Mouse (Mus musculus): ENCODE results near the gene Strn.
"Not testable (repeated sequence)": the region's sequence is repeated elsewhere in the genome, so short reads cannot be mapped to it uniquely, and the experiment has no call there.

Gene Strn

DNA sequence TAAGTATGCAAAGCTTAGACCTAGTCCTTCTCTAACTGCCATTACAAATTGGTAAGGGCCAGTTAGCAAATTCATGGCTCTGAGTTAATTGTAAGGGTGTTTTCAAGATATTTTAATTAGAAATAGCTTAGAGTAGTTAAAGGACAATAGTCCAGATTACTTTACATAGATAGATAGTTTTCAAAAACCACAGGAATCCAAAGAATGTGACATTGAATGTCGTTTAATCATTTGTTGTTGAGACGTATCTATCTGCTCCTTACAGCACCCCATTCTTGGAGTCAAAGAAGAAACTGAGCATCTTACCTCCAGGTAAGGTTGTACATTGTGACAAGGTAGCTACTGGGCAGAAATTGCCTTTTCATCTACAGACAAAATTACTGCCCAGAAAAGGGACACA lies 26.7 kb downstream of the Strn start:
- no peak for DNase-seq (ENCODE audit: low spot score)

- no peak for DNase-seq (ENCODE audit: low spot score)
Measured at GRCm38 (mm10) chr17:78708422-78708821, 28.6 kb downstream of the Strn start.

GRCm38 (mm10) chr17:78702988-78703387 lies 34.0 kb downstream of the Strn start:
- no peak for DNase-seq (ENCODE audit: low spot score)

DNA sequence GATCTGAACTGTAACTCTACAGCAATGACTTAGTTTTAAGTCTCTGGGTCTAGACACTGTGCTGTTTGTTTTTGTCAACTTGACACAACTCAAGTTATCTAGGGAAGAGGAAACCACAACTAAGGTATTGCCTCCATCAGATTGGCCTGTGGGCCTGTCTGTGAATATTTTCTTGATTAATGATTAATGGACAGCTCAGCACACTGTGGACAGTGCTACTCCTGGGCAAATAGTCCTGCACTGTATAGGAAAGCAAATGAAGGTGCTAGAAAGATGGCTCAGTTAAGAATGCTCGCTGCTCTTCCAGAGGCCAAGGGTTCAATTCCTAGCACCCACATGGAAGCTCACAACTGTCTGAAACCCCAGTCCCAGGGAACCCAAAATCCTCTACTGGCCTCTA lies 38.0 kb downstream of the Strn start:
- no peak for DNase-seq (ENCODE audit: low spot score)

DNA sequence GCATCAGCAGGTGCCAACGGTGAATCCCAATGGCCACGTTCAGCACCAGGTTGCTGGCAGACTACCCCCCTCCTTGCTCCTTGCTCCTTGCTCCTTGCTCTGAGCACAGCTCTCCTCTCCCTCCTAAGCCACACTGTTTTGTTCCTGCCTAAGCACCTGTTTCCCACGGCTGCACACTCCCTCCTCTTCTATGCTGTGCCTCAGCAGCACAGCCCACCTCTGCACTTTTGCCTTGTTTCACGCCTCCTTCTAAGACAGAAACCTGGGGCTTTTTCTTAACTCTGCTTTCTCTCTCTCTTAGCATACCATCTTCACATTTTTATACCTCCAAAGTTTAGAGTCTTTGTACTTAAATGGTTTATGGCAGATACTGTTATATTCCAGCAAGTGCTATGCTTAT lies 39.5 kb downstream of the Strn start:
- DNase-seq (ENCODE audit: low spot score), result no peak

DNA sequence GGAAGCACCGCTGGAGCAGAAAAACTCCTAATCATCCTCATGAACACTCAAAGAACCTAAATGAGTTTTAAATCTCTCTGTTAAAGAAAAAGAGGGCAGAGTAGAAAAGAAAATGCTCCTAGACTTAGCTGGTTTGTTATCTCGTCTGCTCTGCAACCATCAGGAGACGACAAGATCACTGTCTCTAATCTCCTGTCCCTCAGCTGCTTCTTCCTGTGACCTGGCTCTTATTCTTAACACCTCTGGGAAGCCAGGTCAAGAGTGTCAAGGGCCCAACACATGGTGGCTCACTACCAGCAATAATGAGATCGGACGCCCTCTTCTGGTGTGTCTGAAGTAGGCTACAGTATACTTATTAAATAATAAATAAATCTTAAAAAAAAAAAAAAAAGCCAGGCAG lies 40.1 kb downstream of the Strn start:
- DNase-seq (ENCODE audit: low spot score), result no peak

GRCm38 (mm10) chr17:78689231-78689630 lies 47.8 kb downstream of the Strn start:
- DNase-seq (ENCODE audit: low spot score), result not testable (repeated sequence)

DNA sequence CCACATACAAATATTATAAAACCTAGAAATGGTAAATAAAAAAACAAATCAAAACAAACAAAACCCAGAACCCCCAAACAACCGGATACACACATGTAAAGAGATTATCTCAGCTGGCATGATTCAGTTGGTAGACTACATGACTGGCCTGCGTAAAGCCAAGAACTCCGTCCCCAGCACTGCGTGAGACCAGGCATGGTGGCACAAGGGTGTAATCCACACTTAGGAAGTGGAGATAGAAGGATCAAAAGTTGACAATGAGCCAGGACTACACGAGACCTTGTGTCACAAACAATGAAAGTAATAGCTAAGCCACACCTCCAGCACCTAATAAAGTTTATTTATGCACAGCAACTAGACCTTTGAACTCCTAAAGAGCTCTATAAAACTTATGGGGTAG lies 49.0 kb downstream of the Strn start:
- no peak for DNase-seq (ENCODE audit: low spot score)

GRCm38 (mm10) chr17:78685004-78685403 lies 52.0 kb downstream of the Strn start:
- DNase-seq (ENCODE audit: low spot score), result no peak

GRCm38 (mm10) chr17:78682351-78682750 lies 54.6 kb downstream of the Strn start:
- no peak for DNase-seq (ENCODE audit: low spot score)

GRCm38 (mm10) chr17:78679503-78679902 lies 57.5 kb downstream of the Strn start:
- DNase-seq (ENCODE audit: low spot score), result no peak

GRCm38 (mm10) chr17:78676813-78677212 lies 60.2 kb downstream of the Strn start:
- DNase-seq (ENCODE audit: low spot score), result no peak

DNA sequence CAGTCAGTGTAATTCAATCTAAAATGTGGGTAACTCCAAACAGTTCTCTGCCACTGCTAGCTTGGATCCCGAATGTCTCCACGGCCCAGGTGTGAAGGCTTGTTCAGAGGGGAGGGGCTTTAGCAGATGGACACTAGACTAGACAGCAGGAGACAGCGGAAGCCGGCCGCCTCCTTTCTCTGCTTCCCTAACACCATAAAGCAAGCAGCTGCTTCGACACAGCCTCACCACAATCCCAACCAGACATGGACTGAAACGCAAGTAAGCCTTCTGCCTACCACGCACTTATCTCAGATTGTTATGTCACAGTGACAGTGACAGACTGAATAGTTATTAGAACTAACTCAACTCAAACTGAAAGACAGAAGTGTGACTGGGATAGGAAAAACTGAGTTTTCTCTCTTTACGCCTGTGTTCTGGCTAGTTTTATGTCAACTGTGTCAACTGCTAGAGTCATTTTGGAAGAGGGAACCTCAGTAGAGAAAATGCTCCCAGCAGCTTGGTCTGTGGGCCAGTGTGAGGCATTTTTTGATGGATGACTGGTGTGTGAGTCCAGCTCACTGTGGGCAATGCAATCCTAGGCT lies 71.9 kb downstream of the Strn start:
- no peak for DNase-seq (ENCODE audit: low spot score)

DNA sequence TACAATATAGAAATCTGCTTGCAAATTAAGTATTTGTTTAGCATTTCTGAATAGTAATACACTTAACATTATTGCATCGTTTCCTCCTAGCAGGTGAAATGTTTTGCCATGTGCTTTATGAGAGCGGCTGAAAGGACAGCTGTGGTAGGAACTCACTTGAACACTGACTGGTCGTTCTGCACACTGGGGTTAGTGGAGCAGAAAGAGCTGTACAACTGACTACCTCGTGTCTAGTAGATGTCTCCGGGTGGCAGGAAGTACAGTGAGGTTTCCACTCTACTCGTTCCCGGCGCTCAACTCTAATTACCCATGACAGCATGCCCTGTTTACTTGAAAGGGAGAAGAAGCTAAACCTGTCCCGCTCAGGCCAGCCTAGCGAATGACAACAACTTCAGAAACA lies 82.2 kb downstream of the Strn start:
- DNase-seq (ENCODE audit: low spot score), result no peak

GRCm38 (mm10) chr17:78643853-78644475 lies 93.0 kb downstream of the Strn start:
- DNase-seq (ENCODE audit: low spot score), result no peak

GRCm38 (mm10) chr17:78642259-78642658 lies 94.7 kb downstream of the Strn start:
- no peak for DNase-seq (ENCODE audit: low spot score)

GRCm38 (mm10) chr17:78640387-78640786 lies 96.6 kb downstream of the Strn start:
- DNase-seq (ENCODE audit: low spot score), result no peak

GRCm38 (mm10) chr17:78639099-78639498 lies 97.9 kb downstream of the Strn start:
- no peak for DNase-seq (ENCODE audit: low spot score)

DNA sequence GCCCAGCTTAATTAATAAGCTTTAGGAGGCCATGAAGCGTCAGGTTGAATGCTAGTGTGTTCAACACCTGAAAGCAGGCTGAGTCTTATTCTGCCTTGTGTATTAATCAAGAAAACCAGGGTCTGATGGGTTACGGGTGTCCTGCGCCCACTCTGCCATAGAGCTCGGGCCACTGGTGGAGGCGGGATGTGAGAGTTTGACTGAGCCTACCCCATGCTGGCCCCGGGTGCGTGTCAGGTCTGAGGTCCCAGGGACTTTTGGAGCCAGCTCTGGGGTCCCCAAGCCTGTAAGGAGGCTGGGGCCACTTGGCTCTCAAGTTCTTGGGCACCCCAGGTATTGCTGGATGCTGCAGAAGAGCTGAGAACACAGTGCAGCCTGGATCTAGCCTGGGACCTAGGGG lies 99.9 kb downstream of the Strn start:
- DNase-seq (ENCODE audit: low spot score), result no peak

DNA sequence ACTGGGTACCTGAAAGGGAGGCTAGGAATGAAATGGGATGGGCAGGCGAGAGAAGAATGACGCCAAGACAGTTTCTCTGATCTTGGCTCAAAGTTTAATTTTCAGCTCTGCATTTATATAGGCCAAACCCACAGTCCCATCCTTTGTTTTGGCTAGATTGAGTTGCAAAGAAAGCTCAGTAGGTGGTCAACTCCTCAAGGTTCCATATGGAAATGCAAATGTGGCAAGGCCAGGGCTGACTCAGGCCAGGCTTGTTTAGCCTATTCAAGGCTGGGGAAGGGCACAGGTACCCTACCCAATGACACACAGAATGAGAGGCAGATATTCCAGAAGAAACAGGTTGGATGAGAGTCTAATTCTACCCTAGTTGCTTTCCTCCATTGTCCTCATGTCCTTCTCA lies 101.4 kb downstream of the Strn start:
- DNase-seq (ENCODE audit: low spot score), result no peak

DNA sequence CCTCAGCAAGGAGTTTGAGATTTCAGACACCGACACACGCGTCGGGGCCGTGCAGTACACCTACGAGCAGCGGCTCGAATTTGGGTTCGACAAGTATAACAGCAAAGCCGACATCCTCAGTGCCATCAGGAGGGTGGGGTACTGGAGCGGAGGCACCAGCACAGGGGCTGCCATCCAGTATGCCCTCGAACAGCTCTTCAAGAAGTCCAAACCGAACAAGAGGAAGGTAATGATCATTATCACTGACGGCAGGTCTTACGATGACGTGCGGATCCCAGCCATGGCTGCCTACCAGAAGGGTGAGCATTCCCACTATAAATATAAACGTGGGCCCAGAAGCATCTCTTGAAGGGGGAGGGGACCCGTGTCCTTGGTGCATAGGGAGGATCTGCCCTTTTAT lies 112.1 kb downstream of the Strn start:
- no peak for DNase-seq (ENCODE audit: low spot score)

DNA sequence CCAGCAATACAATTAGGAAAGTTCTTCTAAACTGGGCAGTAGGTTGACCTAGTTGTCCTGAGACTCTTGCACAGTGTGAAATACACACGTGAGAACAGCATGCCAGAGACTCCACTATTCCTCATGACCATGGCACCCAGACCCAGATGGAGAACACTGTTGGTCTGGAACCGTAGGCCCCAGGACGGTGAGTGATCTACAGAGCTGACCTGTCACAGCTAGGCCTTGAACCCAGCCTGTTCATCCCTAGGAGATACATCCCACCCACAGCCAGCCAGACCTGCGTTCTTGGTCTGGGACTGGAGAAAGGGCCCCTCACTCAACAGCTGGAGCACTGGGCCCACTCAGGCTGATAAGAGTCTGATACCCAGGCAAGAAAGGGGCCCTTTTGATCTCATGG lies 115.1 kb downstream of the Strn start:
- no peak for DNase-seq (ENCODE audit: low spot score)

GRCm38 (mm10) chr17:78620740-78621139 lies 116.3 kb downstream of the Strn start:
- DNase-seq (ENCODE audit: low spot score), result no peak

DNA sequence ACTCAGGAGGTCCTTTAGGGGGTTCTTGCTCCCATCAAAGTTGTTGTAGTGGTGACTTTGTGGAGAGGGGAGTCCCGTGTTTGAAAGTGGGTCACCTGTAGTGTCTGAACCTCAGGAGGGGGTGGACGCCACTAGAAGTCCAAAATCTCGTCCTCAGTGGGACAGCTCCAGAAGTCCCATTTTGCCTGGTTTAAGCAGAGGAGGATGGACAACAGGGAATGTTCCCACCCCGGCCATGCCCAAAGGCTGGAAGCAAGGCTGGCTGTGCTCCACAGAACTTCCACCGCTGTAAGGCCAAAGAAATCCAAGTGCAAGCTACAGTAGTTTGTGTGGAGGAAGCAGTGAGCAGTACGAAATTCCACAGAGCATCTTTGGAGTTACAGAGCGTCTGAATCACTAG lies 117.0 kb downstream of the Strn start:
- DNase-seq (ENCODE audit: low spot score), result no peak

Measured in ovary, adult 18-20 months (tissue).